Mouse (Mus musculus): ENCODE results near the gene Cfap46. TPM values are rescaled to one million over a fixed set of nuclear protein-coding genes. Genes with fewer than 3 reads are reported as not detected.

Gene Cfap46
- polyA plus RNA-seq (2012; rRNA removed) = 4.1 and 5.1 TPM in 2 replicates

DNA sequence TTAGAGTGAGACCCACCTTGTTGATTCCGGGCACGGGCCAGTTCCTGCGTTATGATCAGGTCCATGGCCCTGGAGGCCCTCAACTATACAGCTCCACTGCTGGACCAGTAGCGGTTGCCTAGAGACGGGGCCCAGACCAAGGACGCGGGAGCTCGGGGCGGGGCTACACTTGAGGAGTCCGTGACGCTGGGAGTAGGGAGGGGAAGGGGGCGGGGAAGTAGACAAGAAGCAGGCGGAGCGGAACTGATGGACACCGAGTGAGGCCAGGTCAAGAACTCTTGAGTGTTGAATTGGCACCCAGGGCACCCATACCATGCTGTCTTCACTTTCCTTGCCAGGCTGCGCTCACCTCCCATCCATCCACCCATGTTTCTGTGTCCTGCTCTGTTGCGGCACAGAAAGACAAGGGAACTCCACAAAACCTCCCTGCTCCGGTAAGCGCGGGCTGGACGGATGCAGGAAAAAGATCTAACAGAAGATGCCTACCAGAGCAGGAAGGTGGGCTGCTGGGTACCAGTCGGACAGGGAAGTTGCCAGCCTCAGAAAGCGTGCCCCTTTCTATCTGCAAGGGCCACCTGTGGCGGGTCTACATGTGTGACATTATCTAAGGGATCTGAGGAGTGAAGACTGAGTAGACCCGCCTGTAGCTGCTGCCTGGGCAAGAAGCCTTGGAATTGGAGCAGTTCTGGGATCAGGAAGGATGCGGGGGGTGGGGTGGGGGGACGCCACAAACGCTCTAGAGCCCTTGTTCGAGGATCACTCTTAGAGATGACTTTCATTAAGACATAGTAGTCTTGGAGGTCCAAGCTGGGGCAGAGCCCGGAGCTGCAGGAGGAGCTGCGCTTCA, at the start of gene Cfap46:
Gene Cfap46 (minus strand): TSS at position 112 of the 847 bp plus-strand sequence.

DNA sequence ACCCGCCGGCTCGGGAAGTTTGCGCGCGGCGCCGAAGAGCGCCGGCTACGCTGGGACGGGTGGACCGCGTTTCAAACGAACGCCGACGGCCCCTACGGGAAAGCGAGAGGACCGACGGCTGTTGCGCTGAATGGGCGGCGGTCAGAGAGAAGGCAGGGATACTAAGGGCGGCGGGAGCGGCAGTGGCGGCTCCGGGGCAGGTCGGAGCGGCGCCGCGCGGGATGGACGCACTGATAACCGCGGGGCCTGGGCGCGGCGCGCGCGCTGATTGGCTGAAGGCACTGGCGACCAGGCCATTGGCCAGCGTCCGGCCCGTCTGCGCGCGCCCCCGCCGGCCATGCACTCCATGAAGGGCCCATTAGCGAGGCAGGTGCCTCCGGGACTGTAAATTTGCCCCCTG, 101.0 kb downstream of the Cfap46 start, which contains the start of gene Nkx6-2:
Gene Nkx6-2 (minus strand): TSS at position 203 of the 400 bp plus-strand sequence.

Other genes with a start within 250 kb of the Cfap46 start
- 2.1 and 2.2 TPM in 2 replicates for gene Nkx6-2, start 101.0 kb downstream of the Cfap46 start, polyA plus RNA-seq (2012; rRNA removed)
- 9.0 and 9.2 TPM in 2 replicates for gene Adgra1, start 150.4 kb upstream of the Cfap46 start, polyA plus RNA-seq (2012; rRNA removed)
- gene Kndc1, start 210.9 kb upstream of the Cfap46 start, polyA plus RNA-seq (2012; rRNA removed) = 27.3 and 29.5 TPM in 2 replicates

All from central nervous system, embryonic 18 days (tissue).